Mouse (Mus musculus) ES-Bruce4 (cell line): ENCODE data around the gene Ctnna3.

ENCODE experiments used
- CTCF ChIP-seq: IDR thresholded peaks from one replicate; pipeline ENCODE4 v1.8.1; 2011; ENCODE audit warnings: low read depth, low read length
- EP300 ChIP-seq: IDR thresholded peaks from 2 replicates; pipeline ENCODE4 v1.6.1; 2011; ENCODE audit warnings: low read depth, low read length; ENCODE audit not compliant: insufficient read depth
- POLR2A ChIP-seq: IDR thresholded peaks from one replicate; pipeline ENCODE4 v1.8.1; 2011; ENCODE audit warnings: low read length; ENCODE audit not compliant: insufficient read depth

- TF ChIP-seq CTCF, result no peak
- no peak for TF ChIP-seq POLR2A
- no peak for TF ChIP-seq EP300
Measured at GRCm38 (mm10) chr10:63979410-63979809, 549.5 kb downstream of the Ctnna3 start.
